Mouse (Mus musculus) myocyte (in vitro differentiated cells): ENCODE measurements around the gene 2900011O08Rik.

Source experiments
- MAX ChIP-seq: IDR thresholded peaks from one replicate; pipeline ENCODE4 v1.6.1; 2011; ENCODE audit warnings: low read depth, mild to moderate bottlenecking, control low read depth
- MYOG ChIP-seq, 3 experiments: IDR thresholded peaks; one replicate each; pipeline ENCODE4 v1.6.1; 2011; ENCODE audit warnings: control low read depth in 2 of 3, low read depth in 2 of 3, mild to moderate bottlenecking in 2 of 3; ENCODE audit not compliant: insufficient read length in 2 of 3, control insufficient read depth in 1 of 3, insufficient read depth in 1 of 3
- POLR2A ChIP-seq: IDR thresholded peaks from one replicate; pipeline ENCODE4 v1.6.1; 2011; ENCODE audit warnings: low read depth, mild to moderate bottlenecking, control low read depth, moderate library complexity; ENCODE audit not compliant: insufficient read length
- POLR2AphosphoS2 ChIP-seq: IDR thresholded peaks from one replicate; pipeline ENCODE4 v1.6.1; 2011; ENCODE audit warnings: low read depth, control low read depth; ENCODE audit not compliant: insufficient read length
- TCF12 ChIP-seq: IDR thresholded peaks from one replicate; pipeline ENCODE4 v1.6.1; 2011; ENCODE audit warnings: mild to moderate bottlenecking, control low read depth; ENCODE audit not compliant: poor library complexity, insufficient read depth, severe bottlenecking

DNA sequence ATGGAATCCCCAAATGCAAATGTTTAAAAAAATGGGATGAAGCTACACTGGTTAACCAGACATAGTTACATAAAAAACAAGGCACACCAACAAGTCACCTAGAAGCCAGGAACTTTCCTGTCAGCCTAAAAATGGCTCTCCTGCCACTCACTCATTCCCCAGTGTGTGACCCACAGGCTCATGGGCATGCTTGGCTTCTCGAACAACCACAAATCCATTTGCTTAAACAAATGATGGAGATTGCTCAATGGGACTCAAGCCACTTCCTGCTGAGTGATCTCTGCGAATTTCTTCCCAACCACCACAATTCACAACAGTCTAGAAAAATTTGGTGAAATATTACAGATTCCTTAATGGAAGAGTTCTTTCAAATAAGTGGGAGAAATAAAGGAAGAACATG is 124.5 kb downstream of the 2900011O08Rik start:
- TF ChIP-seq MAX (no peak), POLR2A (no peak), MYOG (IDR thresholded peaks at IDR 0.05; ENCODE audit: control insufficient read depth in 1 of 3, insufficient read depth in 1 of 3, insufficient read length in 2 of 3, low read depth in 2 of 3) (no peak), TCF12 (no peak), POLR2AphosphoS2 (no peak)
